Mouse (Mus musculus) c-Kit-negative CD71-positive TER-119-positive erythroid progenitor cells, embryonic 14.5 days (primary cell): ENCODE results near the gene Nfkbie.

Experiments
- DNase-seq: peaks from one replicate; pipeline ENCODE4 v3.0.0-alpha.2; 2013; ENCODE audit warnings: low read depth, low spot score

The Nfkbie gene

DNA sequence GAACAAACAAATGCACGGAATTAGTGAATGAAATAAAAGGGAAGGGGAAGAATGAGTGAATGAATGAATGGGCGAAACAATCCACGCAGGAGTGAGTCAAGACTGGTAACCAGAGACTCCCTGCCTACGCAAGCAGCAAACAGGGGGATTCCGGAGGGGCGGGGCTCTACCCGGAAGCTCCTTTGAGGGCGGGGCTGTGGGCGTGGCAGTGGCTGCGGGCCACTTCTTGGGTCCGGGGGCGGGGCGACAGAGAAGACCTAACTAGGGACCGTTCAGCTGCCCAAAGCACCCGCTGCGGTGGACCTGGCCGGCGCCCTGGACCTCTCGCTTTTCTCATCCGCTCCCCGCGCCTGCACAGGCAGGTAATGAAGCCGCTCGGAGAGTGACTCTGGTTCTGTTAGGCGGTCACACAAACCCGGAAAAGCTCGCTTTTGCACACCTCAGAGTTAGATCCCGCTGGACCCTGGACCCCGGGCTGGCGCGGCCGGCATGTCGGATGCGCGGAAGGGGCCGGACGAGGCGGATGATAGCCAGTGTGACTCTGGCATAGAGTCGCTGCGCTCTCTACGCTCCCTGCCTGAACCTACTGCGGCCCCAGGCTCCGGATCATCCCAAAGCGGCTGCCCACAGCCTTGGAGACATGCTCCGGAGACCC is at the start of gene Nfkbie:
Gene Nfkbie, plus strand, starts transcription at position 252 of the 655 bp plus-strand sequence.
- peak; percentile 49 for DNase-seq

DNA sequence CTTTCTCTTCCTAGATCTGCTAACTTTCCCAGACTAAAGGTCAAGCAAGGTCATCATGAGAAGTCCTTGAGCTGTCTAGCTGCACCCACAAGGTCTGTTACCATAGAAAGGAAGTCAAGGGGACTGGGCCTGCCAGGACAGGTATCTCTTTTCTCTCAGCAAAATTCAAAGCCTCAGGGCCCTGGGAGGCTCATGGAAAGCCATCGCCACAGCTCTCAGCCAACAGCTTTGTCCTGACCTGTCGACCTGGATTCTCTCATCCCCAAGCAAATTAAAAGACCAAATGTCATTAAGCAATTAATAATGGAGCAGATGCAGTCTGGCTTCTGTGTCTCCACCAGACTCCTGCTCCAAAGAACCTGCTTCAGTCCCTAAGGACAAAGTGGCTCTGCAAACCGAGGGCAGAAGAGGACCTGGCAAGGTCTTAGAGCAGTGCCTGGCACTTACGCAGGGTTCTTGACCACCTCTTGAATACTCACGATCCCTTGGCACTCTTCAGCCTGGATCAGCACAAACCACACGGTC is 49.5 kb upstream of the Nfkbie start:
- no peak for DNase-seq

DNA sequence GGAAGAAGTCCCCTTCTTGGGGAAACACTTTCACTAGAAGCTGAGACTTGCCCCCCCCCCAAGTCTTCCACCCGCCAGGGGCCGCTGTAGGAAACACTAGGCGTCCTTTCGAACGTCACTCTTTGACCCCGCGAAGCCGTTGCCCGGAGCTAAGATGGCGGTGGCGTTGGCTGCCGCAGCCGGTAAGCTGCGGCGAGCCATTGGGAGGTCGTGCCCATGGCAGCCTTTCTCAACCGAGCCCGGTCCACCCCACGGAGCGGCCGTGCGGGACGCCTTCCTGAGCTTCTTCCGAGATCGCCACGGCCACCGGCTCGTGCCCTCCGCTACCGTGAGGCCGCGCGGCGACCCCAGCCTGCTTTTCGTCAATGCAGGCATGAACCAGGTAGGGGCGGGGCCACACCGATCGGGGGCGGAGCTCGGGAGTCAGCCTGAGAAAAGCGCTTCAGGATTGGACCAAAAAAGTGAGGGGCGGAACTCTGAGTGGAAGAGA is 48.8 kb upstream of the Nfkbie start, which contains the start of gene Aars2:
Gene Aars2, plus strand, starts transcription at position 142 of the 490 bp plus-strand sequence.
- peak; percentile 81 for DNase-seq

DNA sequence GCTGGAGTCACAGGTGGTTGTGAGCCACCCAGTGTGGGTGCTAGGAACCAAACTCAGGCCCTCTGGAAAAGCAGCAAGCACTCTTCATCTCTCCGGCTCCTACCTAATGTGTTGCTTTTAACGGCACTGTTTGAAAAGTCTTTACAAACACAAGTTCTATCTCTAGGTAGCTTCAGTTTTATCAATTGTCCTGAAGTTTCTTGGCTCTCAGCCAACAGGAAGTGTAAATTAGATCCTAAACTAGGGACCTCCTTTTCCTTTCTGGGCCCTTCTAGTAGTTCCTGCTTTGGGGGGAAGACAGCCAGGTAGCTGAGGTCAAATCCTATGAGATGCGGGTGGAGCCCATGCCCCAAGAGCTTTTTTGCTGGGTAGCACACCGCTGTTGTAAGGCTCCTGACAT is 44.6 kb upstream of the Nfkbie start:
- DNase-seq, result no peak

DNA sequence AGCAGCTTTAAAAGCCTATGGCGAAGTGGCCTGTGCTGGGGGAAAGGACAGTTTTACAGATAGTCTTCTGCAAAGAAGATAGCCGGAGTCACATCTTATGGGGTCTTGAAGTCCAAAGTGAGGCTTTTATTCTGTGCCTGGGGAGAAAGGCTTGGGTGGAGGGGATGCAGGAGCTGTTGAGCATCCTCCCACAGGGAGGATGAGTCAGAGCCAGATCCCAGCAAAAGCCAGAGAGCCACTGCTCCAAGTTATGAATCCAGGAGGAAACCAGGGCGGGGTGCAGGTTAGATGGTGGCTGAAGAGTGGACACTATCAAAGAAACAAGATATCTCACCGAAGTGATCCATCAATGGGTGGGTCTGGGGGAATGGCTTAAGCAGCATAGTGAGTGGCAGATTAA is 43.7 kb upstream of the Nfkbie start:
- DNase-seq, result no peak

DNA sequence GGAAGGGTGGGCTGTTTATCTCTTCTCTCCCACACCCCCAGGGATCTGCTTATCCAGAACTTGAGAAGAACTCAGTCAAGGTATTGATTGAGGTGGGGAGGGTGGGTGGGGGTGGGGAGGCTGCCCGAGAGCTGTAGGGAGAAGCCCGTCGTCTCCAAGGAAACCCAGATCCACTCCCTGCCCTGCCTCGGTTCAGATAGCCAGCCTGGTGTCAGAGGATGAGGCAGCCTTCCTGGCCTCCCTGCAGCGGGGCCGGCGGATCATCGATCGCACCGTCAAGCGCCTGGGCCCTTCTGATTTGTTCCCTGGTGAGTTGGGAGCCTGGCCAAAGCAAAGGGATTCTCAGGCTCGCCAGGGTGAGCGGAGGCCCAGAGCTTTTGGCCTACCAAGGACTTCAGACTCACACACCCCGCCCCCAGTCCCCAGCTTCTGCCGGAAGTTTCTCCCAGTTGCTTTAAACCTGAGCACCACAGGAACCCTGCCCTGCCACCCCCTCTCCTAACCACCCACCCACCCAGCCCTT is 40.2 kb upstream of the Nfkbie start:
- no peak for DNase-seq

DNA sequence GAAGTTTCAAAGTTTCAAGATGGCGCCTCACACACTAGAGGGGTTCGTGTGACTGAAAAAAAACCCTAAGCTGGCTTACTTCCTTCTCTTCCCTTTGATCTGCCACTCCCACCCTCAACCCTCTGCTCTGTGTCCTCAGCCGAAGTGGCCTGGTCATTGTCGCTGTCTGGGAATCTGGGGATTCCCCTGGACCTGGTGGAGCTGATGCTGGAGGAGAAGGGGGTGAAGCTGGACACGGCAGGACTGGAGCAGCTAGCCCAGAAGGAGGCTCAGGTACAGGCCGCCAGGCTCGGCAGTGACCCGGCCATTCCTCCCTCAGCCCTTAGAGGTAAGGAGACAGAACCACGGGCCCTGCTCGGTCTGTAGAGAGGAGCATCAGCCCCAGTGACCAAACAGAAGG is 39.7 kb upstream of the Nfkbie start:
- no peak for DNase-seq

DNA sequence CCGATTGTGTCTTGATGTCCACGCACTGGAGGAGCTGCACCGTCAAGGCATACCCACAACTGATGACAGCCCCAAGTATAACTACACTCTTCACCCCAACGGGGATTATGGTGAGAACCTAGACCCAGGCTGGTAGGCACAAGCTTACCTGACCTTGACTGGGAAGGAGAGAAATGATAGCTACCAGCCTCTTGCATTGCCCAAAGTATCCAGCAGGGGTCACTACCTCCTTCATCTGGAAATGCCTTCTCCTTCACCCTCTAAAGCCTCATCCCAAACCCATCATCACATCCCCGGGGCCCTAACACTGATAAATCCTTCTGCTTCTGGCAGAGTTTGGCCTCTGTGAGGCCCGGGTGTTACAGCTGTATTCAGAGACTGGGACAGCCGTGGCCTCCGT is 39.0 kb upstream of the Nfkbie start:
- peak; percentile 48 for DNase-seq

DNA sequence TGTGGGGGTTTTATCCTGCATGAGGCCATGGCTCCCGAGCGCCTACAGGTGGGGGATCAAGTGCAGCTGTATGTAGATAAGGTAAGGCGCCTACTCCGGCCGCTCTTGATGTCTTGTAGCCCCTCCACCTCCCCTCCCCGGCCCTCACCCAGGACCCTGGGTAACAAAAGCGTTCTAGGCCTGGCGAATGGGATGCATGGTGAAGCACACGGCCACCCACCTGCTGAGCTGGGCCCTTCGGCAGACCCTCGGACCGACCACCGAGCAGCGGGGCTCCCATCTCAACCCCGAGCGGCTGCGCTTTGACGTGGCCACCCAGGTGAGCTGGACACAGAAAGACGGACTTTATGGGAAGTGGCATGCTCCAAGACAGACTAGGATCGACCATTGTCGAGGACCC is 38.4 kb upstream of the Nfkbie start:
- DNase-seq, result no peak

DNA sequence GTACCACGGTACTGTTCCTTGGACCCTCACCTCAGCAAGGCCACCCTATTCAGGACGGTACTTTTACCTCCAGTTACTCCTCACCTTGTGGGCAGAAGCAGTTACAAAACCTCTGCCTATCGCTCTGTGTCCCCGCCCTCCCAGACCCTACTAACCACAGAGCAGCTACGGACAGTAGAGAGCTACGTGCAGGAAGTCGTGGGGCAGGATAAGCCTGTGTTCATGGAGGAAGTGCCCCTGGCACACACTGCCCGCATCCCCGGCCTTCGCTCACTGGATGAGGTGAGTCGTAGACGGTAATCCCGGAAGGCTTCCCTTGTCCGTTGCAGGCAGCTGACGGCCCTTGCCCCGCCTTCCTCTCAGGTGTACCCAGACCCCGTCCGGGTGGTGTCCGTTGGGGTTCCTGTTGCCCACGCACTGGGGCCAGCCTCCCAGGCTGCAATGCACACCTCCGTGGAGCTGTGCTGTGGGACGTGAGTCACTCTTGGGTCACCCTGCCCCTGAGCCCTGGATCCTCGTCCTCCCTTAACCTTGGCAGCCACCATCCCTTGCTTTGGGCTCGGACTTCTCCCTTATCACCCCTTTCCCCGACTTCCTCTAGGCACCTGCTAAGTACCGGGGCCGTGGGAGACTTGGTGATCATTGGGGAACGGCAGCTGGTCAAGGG is 37.8 kb upstream of the Nfkbie start:
- DNase-seq, result no peak

DNA sequence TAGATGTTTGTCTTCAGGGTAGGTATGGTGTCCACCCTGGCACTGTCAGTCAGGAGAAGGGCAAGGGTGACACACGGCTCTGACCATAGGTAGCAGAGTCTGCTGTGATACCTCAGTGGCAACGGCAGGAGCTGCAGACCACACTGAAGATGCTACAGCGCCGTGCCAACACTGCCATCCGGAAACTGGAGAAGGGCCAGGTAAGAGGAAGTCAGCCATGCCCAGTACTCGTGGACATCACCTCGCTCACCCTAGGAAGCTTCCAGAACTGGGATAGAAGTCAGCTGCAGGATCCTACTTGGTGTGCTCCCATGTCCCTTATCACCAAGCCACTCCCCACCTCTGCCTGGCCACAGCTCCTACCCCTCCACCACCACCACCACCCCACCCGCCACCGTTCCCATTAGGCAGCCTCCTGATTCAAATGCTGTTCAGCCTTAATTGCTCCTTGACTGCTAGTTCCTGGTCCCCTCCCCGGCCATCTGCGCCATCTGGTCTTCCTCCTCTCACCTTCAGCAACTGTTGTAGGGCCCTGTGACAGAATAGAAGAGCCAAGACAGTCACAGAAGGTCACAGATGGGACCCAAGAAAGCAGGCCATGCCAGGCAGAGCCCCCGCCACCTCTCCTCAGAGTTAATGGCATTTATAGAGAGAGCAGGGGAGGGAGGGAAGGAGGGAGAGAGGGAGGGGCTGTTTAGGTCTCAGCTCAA is 36.6 kb upstream of the Nfkbie start:
- DNase-seq, result no peak

DNA sequence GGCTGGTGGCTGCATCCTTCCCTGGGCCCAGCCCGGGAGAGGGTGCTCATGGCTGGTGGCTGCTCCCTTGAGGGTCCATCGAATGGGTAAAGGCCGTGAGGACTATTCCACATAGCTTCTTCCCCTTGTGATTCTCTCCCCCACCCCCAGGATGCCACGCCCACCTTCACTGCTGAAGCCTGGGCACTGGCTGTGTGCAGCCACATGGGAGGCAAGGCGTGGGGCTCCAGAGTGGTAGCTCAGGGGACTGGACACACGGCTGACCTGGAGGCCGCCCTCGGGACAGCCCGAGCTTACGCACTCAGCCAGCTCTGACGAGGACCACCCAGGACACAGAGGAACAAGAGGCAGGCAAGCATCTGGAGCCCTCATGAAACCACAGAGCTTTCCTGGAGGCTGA is 35.4 kb upstream of the Nfkbie start:
- DNase-seq, result no peak

DNA sequence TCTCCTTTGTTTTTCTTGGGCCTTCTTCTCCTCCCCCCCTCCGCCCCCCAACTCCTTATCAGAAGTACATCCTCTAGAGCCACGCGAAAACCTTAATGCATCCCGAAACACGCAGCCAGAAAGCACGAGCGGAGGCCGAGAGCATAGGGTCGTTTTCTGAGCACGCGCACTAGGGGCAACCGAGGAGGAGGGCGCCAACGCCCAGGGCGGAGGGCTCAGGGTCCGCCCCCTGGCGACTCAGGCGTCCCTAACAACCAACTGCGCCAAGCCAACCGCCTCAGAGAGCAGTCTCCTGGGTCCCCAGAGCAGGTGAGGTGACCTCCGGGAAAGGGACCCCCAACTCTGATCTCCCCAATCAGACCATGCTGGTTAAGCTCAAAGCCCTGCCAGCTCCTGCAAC is 32.2 kb upstream of the Nfkbie start, which contains the start of gene Tcte1:
Gene Tcte1, plus strand, starts transcription at position 172 of the 400 bp plus-strand sequence.
- no peak for DNase-seq

DNA sequence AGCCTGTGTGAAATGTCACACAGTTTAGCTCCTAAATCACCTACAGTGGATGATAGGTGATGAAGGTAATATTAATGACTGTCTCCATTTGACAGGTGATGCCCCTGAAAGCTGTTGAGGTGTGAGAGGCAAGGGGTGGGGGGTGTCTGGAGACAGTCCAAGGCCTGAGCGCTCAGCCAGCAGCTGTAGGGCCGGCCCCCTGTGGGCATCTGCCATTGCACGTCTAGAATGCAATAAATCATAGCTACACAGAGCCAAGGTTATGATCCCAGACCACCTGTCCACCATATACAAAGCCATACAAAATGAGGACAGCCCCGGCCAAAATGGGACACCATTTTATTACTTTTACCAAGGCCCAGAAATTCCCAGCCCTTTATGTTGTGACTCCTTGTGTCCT is 30.5 kb upstream of the Nfkbie start:
- no peak for DNase-seq

DNA sequence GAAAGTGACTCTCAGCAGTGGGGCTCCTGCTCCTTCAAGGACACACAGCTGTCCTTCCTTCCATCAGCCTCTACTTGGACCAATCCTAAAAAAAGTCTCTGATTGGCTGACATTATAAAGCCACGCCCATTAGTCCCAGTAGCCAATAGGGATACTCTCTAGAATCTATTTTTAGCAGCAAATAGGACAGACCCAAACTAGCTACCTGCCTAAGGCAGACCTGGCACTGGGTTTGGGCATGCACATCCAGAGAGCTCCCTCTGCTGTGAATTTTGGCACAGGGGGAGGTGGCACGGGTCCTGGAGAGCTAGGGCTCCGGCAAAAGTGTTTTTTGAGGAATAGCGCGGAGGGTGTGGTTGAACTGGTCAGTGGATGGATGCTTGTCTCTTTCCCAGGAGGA is 28.9 kb upstream of the Nfkbie start:
- DNase-seq, result no peak

DNA sequence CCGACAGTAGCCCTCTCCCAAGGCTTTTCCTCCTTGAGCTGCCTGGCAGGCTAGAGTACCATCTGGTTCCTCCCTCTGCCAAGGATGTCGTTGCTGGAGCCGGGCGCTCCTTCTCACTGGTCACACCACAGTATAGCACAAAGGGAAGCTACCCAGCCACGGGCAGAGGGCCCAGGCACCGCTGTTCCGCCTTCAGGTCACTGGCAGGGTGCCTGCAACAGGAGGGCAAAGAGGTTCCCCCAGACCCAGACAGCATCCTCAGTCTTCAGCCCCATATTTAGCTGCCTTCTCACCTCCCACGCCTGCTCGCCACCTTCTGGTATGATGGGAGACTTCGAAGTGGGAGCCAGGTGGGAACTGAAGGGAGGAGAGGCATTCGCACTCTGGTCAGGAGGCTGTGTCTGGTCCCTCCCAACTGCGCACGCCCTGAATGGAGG is 25.1 kb upstream of the Nfkbie start:
- DNase-seq, result no peak

DNA sequence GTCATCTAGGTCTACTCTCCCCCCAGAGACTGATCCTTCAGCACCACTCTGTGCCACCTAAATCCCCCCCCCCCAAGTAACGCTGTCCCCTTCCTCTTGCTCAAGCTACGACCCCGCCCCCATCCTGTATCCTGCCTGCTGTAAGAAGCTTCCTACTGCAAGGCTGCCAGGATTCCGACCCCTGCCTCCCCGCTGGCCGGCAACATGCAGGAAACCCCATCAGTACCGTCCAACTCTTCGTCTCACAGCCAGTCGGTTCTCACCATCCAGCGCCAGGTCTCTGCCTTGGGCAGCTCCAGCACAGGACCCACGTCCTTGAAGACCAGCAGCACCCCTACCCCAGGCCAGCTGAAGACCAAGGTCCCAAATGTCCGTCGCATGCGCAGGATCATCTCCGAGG is 22.6 kb upstream of the Nfkbie start:
- DNase-seq, result no peak

DNA sequence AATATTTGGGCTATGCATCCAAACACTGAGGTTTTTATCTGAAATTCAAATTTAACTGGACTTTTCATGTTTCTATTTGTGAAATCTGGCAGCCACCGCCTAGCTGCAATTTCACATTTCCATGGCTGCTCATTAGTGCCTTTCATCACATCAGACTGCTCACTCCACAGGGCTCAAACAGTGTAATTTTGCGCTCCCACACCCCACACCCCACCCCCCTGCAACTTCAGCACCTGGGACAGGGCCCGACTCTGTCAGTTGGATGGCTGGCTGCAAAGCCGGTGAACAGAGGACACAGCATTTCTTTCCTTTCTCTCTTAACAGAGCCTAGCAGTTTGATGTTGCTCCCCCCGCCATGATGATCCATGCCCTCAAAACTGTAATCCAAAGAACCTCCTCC is 19.2 kb upstream of the Nfkbie start:
- DNase-seq, result no peak

DNA sequence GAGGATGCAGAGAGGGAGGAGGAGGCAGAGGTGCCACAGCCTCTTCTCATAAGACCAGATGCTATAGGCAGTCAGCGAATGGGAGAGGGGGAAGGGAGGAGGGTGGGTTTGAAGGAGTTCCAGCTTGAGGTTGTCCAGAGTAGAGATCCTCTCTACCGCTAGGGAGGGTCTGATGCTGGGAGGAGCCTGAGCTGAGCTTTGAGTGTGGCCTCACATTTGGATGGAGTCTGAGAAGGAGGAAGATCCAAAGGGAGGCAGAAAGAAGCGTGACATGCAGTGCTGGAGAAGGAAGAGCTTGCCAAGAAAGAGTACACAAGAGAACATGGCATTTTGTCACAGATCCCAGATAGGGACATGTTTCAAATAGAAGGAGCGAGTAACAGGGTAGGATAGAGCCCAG is 17.1 kb upstream of the Nfkbie start:
- no peak for DNase-seq

DNA sequence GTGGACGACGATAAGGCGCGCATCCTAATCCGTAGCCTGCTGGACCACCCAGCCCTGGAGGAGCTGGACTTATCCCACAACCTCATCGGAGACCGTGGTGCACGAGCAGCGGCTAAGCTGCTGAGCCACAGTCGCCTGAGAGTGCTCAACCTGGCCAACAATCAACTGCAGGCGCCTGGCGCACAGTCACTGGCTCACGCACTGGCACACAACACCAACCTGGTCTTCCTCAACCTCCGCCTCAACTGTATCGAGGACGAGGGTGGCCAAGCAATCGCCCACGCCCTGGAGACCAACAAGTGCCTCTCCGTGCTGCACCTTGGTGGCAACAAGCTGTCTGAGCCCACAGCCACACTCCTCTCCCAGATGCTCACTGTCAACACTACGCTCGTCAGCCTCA is 15.8 kb upstream of the Nfkbie start:
- DNase-seq, result no peak

DNA sequence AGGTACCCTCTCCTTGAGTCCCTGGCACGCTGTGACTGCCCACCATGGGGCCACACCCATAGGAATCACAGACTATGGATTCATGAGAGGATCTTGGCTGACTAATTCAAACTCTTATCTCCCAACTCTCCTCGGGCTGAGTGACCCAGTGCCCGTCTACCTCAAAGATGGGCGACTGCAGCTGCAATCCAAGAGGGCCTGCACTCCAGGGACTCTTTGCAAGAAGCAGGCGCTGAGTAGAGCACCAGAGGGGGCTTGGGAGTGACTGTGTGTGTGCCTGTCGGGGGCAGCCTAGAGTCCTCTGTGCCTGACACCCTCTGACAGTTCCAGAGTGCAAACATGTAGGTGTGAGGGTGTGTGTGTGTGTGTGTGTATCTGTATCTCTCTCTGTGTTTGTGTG is 13.4 kb upstream of the Nfkbie start:
- no peak for DNase-seq

DNA sequence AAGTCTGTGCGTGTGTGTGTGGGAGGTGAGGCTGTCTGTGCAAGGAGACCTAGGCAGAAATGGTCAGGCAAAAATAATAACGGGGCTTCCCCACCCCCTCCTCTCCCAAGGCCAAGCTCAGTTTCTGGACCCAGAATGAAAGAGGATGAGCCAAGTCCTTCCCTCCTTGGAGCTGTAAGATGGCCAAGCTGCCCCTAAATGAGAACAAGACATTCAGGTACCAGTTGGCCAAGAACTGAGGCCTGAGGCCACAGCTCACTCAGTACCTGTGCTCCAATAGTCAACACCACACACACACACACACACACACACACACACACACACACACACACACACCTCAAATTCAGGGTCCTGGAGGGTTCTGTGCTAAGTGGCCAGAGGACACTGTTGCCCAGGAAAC is 12.8 kb upstream of the Nfkbie start:
- DNase-seq, result no peak
